Mouse (Mus musculus) layer of hippocampus, adult 9-10 months (tissue): ENCODE measurements at regions not wholly inside any gene's neighbourhood (a gene's known extent, or its start where the extent isn't known, plus 50 kb on each side); places are given as distances from the start of the nearest gene placed in this dataset.

Experiments used
- DNase-seq: peaks from one replicate; pipeline ENCODE4 v3.0.0; 2022; ENCODE audit warnings: low spot score

DNA sequence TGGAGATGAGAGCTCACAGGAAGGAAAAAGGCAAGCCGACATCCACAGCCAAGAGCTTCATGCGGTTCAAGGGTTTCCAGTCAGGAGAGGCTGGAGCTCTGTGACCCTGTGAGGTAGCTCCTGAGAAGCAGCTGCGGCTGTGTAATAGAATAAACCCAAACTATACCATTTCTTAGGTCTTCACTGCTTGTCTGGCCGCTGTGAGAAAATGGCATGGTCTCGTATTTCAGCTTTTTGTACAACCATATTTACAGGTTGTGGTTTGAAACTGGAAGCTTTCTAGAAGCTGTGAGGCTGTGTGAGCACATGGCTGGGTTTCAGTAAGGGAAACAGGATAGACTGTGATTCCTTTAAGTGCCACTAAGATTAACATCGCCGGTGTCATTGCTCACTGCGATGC lies 388.6 kb upstream of the Gm11114 start:
- no peak for DNase-seq

DNA sequence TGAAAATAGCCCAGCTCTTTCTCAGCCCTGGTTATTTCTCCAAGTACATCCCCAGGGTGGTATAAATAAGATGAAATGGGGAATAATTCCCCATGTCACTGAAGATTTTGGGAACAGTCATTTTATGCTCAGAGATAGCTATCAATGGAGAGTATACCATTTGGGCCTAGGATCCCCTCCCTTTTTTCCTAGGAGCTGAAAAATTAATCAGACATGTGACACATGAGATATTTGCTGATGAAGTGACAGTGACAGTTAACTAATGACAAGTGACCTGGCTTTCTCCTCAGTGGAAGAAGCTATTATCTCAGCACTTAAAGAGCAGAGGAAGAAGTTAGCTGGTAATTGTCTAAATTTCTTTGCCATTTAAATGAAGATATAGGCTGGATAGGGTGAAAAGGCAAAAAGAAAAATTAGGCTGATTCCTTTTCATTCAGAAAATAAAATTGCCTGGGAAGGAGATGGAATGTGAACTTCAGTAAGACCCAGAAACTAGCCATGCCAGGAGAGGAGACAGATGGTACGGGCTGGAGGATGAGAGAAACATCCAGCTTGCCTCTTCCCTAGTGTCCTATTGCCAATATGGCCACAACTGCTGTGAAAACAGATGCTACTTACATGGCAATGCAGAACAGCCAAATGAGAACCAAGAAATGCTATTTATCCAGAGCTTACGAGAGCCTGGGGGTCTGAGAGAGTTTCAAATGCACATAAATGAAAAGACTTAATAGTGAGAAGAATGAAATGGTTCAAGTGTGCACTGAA lies 376.1 kb upstream of the Gm11114 start:
- no peak for DNase-seq

DNA sequence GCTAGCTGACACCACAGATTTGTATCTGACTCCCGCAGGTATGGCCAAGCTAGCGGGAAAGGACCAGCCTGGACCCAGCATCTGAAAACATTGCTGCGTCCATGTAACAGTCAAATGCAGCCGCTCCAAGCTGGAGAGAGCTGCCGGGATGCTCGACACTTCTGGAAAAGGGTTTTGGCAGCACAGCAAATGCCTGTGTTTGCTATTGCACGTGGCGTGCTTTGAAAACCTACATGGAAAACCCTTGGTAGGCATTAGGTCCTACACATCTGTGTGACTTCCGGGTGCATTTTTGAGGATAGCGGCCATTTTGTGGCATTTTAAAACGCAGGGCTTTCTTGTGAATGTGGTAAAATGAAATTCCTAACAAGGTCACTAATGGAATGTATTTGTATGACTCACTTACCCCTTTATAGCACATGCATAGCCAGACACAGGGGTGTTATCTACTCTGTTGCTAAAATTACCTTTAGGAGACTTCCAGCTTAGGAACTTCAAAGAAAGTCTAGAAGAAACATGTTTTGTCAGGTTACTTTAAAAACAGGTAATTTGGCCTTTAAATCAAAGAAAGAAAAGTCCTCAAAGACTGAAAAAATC lies 345.9 kb upstream of the Gm11114 start:
- no peak for DNase-seq

DNA sequence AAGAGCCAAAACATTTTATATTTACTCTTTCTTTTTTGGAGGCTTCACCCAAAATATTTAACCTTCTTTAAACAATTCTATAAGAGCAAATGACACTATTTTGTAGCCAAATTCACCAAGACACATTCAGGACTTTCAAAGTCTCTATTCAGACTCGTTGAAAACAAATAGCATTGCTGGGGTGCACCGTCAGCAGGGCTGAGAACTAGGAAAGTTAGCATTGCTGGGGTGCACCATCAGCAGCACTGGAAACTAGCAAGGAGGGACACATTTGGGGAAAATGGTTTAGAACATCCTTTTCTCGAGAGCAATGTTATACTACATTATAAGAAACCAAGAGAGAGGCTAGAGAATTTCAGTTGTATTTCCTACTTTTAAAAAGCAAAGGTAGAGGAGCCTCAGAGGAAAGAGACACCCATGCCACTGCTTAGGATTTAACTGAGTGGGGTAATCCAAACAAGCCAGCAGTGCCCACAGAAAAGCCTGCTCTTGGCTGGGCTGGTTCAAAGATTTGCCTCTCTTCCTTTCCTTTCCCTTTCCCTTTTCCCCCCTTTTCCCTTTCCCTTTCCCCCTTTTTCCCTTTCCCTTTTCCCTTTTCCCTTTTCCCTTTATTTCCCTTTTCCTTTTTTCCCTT lies 342.5 kb upstream of the Gm11114 start:
- DNase-seq: no peak

DNA sequence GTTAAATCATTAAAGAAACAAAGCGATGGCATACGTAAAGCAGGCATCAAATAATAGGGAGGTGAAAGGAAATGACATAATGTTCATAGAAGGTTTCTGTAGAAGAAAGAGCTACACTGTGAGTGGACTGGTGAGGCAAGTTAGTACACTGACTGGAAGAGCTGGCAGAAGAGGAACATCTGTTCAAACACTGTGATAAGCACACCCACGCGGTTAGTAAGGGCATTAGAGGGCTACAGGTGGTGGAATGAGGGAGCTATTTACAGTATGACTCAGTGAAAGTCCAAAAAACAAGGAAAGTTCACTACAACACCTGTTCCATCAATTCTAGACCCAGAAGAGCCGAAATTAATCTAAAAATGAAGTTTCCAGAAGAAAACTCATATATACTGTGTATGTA lies 335.1 kb upstream of the Gm11114 start:
- DNase-seq: no peak

DNA sequence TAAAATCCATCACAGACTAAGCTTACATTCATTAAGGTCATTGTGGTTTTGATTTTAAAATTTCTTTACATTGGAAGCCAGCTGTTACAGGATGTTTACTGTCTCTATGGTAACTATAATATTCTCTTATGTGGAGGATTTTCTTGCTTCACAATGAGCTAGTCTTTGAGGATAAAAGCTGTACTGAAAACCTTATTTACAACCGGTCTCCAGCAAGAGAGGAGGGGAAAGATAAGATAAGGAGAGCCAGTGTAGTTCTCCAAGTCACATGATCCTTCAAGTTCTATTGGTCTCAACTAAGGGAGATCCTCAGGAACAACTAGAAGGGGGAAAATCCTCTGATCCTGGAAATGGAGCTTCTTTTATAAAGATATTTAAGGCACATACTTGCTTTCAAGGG lies 309.2 kb upstream of the Gm11114 start:
- DNase-seq: no peak

DNA sequence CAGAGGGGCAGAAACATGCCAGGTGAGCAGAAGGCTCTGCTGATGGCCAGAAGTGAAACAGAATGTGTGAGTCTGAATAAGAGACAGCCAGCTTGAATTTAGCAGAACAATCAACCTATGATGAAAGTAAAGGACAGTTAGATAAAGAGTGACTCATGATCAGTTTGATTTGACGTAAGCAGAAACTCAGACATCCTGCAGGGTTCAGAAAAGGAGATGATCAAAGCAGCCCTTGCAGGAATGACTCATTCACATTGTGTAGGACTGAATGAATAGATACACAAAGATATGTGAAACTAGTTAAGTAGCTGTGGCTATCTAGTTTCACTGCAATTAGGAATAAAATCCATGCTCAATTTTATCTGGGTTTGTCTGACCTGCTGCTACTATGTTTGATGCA lies 301.2 kb upstream of the Gm11114 start:
- no peak for DNase-seq

DNA sequence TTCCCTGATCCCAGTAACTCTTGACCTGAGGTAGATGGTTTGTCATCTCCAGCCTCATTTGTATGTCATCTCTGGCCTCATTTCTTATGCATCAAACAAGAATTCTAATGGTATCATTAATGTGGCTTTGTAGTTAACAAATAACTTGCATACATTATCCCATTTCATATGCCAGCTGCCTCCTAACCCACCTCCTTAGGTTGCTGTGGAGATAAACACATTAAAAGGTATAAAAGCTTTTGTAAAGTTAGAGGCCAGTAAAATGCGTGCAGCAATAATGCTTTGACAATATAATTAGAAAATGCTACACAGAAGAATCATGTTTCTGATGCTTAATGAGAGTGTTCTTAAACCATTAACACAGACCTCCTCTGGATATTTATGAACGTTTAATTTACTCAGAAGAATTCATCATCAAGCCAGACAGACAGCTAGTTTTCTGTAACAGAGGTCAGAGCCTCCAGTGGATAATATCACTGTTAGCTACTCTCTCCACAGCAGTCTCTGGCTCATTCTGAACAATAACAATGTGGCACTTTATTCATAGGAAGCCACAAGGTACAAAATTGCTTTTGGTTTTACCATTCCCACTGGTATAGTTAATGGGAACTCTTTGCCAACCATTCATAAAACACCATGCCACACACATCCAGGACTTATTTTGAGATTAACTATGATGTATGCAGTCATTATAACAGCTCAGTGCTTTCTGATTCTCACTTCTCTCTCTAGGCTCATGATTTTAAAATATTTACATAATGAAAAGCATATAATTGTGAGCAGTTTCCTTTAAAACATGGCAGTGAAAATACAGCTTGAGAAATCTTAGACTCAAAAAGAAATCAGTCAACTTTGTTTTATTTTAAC lies 264.2 kb upstream of the Gm11114 start:
- DNase-seq: no peak

DNA sequence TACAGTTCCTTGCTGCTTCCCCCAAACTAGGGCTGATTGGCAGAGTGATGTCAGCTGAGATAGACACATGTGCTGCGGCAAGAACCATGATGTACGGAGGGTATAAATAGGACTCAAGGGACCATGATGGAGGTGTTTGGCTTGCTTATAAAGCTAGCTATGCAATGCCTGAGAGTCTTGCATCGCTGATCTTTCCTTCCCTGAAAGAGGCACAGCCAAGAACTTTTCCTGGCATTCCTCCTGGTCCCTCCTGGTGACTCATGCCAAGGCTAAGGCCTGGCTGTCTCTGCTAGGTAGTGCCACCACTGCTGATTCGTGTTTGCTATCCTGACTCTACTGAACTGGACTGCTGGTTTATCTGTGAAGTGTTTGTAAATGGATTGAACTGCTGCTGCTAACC lies 260.0 kb upstream of the Gm11114 start:
- DNase-seq: no peak

DNA sequence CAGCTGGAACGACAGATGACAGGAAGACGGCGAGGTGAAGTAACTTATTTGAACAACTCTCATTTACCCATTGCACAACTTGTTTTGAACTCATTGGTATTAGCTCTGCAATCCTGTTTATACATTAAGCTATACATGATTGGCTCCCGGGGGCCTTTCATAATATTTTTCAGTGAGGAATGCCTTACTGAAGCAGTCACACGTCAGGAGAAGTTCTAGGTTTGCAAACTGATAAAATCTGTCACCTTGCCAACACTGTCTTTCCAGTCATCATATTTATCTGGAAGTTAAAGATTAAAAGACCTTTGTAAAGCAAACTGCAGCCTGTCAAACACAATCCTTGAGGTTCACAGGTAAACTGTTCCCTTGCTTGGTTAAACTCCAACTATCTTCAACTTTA lies 232.6 kb upstream of the Gm11114 start:
- no peak for DNase-seq

DNA sequence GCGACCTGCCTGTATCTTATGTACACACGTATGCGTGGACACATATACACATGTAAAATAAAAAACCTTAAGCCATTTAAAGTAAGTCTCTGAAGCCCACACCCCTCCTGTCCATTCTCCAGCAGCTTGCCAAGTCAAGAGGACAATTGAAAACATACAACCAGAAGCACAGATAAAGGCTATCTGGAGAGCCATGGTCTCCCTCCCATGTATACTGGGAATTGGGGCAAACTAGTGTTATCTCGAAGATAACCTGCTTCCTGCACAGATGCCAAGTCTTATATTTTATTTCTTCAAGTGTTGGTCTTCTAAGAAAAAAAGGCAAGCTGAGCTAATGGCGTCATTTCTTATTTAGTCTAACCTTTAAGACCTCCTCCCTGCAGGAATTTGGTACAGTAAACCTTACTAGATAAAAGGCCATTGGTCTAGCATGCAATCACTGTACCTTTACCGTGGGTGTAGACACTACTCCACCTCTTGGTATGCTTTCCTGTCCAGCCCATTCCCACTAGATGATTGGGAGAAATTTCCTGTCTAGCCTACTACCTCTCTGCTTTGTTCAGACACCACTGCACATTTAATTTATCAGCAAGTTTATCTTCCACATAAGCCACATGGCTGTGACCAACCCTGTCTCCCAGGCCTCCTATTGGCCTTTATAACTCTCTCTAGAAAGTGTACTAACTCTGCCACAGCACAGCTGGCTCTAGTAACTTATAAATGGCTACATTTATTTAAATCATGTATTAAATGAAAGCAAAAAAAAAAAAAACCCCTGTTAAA lies 223.8 kb upstream of the Gm11114 start:
- DNase-seq: no peak

DNA sequence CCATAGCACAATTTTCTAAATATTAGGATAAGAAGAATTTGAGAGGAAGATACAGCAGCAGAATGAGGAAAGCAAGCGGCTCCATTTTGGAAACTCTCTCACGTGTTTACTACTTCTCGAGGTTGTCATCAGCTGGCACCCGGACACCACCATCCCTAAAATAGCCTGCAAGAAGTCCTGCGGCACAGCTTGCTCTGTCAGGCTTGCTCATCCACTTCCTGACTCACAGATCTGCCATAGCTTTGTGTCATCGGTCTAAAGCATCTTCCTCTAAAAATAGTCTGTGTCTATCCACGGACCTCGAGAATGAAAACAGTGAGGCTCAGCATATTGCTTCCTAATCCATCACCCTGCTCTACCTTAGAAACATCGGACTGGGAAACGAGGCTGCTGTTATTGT lies 222.3 kb upstream of the Gm11114 start:
- DNase-seq: peak; percentile 2

DNA sequence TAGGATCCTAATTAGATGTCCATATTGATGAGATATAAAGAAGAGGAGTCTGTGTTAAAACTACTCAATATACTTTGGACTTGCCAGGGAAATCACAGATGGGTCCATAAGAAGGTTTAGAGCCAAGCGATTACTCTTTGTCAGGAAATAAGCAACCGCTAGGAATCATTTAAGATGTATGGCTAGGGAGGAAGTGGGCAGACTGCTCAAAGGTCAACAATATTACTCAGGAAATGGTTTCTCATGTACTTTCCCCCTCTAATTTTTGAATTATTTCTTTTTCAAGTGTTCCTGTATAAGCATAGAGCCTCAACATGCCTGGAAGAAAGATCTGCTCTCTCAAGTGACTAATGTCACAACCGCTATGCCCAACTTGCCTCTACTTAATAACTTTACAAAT lies 217.3 kb upstream of the Gm11114 start:
- no peak for DNase-seq

DNA sequence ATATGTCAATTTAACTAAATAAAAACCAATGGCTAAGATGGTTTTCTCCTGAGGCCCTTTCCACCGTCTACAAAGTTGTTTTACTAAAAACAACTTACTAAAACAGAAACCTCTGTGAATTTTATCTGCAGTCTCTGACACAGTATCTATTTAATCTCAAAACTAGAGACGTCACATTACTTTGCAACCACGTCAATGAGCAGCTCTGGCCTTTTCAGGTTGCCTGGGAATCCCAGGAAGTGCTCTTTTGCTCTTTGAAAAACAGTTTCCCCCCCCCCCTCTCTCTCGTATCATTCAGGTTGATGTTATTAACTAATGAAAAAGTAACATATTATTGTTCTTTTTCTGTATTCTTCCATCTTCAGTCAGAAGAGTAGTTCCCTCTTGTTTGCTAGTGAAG lies 216.1 kb upstream of the Gm11114 start:
- no peak for DNase-seq

DNA sequence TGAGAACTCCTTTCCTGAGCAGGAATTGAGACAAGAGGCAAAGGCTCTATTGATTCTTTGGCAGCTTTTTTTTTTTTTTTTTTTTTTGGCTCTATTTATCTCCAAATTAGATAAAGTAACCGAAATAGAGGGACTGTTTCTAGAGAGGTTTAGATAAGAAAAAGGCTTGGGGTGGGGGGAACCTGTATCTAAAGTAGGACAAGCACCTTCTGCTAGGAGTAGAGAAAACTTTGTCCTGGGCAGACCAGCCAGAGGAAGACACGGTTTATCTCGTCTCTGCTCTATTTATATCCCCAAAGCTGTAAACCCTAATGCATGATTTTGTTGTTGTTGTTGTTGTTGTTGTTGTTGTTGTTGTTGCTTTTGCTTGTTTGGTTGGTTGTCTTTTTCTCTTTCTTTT lies 199.6 kb upstream of the Gm11114 start:
- DNase-seq: no peak

DNA sequence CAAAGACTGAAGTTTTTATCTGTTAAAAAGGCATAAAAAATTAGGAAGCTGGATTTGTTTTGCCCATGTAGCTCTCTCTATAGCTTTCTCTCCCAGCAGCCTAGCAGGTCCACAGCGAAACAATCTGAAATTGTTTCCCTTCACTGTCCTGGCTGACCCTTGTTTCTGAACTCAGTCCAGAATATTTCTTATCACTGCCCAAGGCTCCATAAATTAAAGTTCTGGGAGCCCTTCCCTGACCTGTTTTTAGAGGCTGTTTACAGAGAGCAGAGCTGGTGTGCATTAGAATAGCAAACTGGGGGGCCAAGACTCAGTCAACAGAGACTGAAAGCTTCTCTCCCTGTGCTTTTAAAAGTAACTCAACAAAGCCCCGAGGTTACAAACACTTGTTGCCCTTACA lies 198.3 kb upstream of the Gm11114 start:
- no peak for DNase-seq

DNA sequence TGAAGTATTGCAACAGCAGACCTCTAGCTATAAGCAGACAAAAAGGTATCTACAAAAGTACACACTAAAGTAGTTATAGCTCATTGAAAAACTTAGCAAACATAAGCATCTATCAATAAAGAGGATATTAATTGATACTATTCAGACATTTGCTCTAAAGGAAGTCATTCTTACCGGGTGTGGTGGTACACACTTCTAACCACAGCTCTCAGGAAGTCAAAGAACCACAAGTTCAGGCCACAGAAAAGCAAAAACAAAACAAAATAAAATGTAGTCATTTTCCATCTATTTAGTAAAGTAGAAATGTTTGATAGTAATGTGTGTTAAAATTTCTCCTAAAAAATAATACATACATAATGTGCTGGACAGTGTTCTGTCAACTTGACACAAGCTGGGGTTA lies 192.5 kb upstream of the Gm11114 start:
- no peak for DNase-seq

DNA sequence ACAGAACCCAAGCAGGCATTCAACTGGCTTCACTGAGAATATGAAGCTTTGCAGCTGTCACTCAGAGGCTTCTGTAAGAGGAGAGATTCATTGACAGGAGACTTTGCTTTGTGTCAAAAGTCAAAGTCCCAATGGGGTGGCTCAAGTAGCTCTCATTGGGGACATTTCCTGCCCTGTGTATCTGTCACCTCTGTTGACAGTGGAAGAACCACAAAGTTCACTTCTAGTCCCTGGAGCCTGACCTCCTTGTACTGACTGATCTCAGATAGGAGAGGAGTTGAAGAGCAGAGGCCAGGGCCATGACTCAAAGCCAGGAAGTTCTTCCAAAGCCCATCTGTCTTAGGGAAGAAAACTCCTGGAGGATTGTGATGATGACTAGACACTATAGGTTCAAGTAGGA lies 191.5 kb upstream of the Gm11114 start:
- no peak for DNase-seq

DNA sequence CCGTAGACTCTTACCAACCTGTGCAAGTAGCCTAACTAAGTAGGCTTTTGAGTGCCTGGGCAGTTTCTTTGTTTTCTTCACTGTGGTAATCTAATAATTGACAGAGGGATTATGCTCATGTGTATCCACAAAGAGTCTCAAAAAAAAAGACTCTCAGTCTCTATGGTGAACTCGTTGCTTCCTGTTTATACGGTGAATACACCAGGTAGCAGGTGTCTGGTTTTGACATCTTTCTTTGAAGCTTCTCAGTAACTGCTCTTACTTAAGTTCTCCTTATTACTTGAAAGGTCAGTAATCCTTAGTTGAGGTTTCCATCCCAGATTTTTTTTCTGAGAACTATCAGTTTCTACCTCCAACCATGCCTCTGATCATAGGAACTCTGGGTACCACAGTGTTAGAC lies 188.9 kb upstream of the Gm11114 start:
- DNase-seq: no peak

DNA sequence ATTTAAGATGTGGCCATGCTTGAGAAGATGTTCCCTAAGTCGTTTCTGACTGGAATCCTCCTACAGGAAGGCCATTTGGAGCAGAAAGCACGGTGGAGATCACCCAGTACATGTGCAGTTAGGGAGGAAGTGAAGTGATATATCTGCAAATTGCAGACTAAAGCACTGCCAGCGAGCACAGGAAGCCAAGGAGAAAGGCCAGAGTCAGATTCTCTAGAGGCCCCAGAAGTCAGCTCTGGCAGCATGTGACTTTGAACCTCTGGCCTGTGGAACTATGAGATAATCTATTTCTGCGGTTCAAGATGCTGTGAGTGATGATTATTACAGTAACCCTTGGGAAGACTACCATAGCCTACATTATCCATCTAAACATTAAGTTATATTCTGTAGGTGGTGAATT lies 186.8 kb upstream of the Gm11114 start:
- DNase-seq: no peak

DNA sequence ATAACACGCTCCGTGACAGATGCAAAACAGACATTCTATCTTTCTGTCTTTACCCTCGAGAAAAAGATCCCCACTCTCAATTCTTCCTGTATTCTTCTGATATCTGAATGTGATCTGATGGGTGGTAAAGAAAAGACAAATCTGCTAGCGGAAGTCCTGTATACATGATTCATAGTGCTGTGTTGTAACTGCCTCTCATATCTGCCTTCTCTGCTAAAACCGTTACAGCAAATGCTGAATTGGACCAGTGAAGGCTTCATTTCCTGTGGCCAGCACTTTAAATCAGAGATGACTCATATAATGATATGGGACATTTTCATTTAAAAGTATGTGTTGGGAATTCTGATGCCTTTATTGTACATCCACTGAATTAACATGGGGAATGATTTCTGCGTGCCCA lies 186.0 kb upstream of the Gm11114 start:
- DNase-seq: no peak

DNA sequence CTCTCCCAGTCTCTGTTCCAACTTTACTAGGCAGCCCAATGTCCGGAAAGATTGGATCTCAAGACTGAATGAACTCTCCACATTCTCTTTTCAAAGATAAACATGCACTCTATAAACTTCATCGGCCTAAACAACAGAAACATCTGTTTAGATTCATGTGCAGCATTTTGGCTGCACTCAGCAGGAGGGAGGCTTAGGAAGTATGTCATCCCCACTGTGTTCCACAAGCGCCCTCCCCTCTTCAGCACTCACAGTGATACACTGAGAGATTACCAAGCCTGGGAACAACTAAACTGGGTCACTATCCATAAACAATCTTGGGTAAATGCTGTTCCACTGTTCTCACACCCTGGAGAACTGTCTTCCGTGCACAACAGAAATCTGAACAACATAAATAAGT lies 185.5 kb upstream of the Gm11114 start:
- no peak for DNase-seq
